Mouse (Mus musculus) limb, embryonic 15.5 days (tissue): Measurements from ENCODE around the gene Ap1m2. TPM values are rescaled to one million over a fixed set of nuclear protein-coding genes. Genes with fewer than 3 reads are reported as not detected.

Source experiments
- ATAC-seq: fragments of 200-750 bp; cut with Nextera tagmentation; 2 replicates; pipeline ENCODE4 v1.8.0; 2017; ENCODE audit warnings: low read depth, moderate TSS enrichment; ENCODE audit not compliant: insufficient number of reproducible peaks, low FRiP score, low TSS enrichment
- H3K27ac ChIP-seq: fragments of 300-500 bp; sonication (generic); 2 replicates; pipeline ENCODE4 v1.5.1; 2015; ENCODE audit warnings: moderate library complexity, mild to moderate bottlenecking, inconsistent platforms
- H3K27me3 ChIP-seq: fragments of 300-500 bp; sonication (generic); 2 replicates; pipeline ENCODE4 v1.6.1; 2015; ENCODE audit warnings: inconsistent platforms
- H3K36me3 ChIP-seq: fragments of 300-500 bp; sonication (generic); 2 replicates; pipeline ENCODE4 v1.6.1; 2015; ENCODE audit warnings: inconsistent platforms
- H3K4me1 ChIP-seq: fragments of 300-500 bp; sonication (generic); 2 replicates; pipeline ENCODE4 v1.6.1; 2015; ENCODE audit warnings: inconsistent platforms
- H3K4me2 ChIP-seq: fragments of 300-500 bp; sonication (generic); 2 replicates; pipeline ENCODE4 v1.6.1; 2015; ENCODE audit warnings: mild to moderate bottlenecking, inconsistent platforms
- H3K4me3 ChIP-seq: fragments of 300-500 bp; sonication (generic); 2 replicates; pipeline ENCODE4 v1.5.1; 2015; ENCODE audit warnings: mild to moderate bottlenecking, inconsistent platforms
- H3K9ac ChIP-seq: fragments of 300-500 bp; sonication (generic); 2 replicates; pipeline ENCODE4 v1.6.1; 2015; ENCODE audit warnings: inconsistent platforms
- H3K9me3 ChIP-seq: fragments of 300-500 bp; sonication (generic); 2 replicates; pipeline ENCODE4 v1.6.1; 2016; ENCODE audit warnings: inconsistent platforms
- WGBS: fragments of 180-500 bp; shearing (Covaris S2); methylation state at CpG from one replicate; pipeline ENCODE4 v1.1.7; 2015; 5-methylcytosine and 5-hydroxymethylcytosine counted together
- polyA plus RNA-seq: library from polyadenylated mRNA; unstranded; fragments of >200 nt; fragmentation: Nextera tagmentation; extraction: Ambion mirVana; gene quantifications from 2 replicates; pipeline ENCODE4 v1.2.1, GENCODE M21; 2015

Ap1m2 gene
- polyA plus RNA-seq, 1 experiment from 2014 or later = 42.3 TPM

GRCm38 (mm10) chr9:21322211-21322916 lies 10.2 kb upstream of the Ap1m2 start:
- ATAC-seq = no peak
- Histone ChIP-seq H3K4me3 (peak overlapping the region; percentile 71), H3K9me3 (no peaks in the 10 kb centered on the region), H3K27ac (peak overlapping the region; percentile 19), H3K36me3 (peaks cover 4% of the 10 kb centered on the region; the same call in 1 of the 2 replicates), H3K9ac (no peak overlapping the region), H3K4me1 (peaks cover 22% of the 10 kb centered on the region), H3K4me2 (peak overlapping the region; percentile 83), H3K27me3 (no peaks in the 10 kb centered on the region)
- WGBS = 64% methylated on average over 19 of the region's 19 CpGs

- H3K36me3 ChIP-seq = peaks cover 2% of the 10 kb centered on the region; the same call in 1 of the 2 replicates
- H3K9ac ChIP-seq = peak overlapping the region; percentile 67; the same call in 1 of the 2 replicates
- H3K27me3 ChIP-seq = no peaks in the 10 kb centered on the region
- WGBS = 13% methylated on average over 6 of the region's 6 CpGs
- ATAC-seq = no peak
- H3K4me1 ChIP-seq = peaks cover 22% of the 10 kb centered on the region
- peak overlapping the region; percentile 71 for H3K4me3 ChIP-seq
- no peaks in the 10 kb centered on the region for H3K9me3 ChIP-seq
- peak overlapping the region; percentile 19; the same call in 1 of the 2 replicates for H3K27ac ChIP-seq
- H3K4me2 ChIP-seq = peak overlapping the region; percentile 83
Observed at GRCm38 (mm10) chr9:21321513-21321835, 9.3 kb upstream of the Ap1m2 start.

GRCm38 (mm10) chr9:21320619-21321512 lies 8.7 kb upstream of the Ap1m2 start, which contains the start of gene Slc44a2:
TSS of gene Slc44a2 (plus strand) at chr9:21320698.
- Histone ChIP-seq H3K27me3 (no peaks in the 10 kb centered on the region), H3K4me3 (peak within 1 kb of the TSS; percentile 71), H3K4me1 (peaks cover 22% of the 10 kb centered on the region), H3K9ac (peak within 1 kb of the TSS; percentile 67), H3K27ac (peak within 1 kb of the TSS; percentile 64), H3K4me2 (peak within 1 kb of the TSS; percentile 83), H3K36me3 (no peaks in the 10 kb centered on the region), H3K9me3 (no peaks in the 10 kb centered on the region)
- ATAC-seq = peak; percentile 90
- WGBS = 1% methylated on average over 52 of the region's 52 CpGs

- 16% methylated on average over 4 of the region's 4 CpGs for WGBS
- peak overlapping the region; percentile 71 for H3K4me3 ChIP-seq
- ATAC-seq = peak; percentile 53; the same call in 1 of the 2 replicates
- peak overlapping the region; percentile 67; the same call in 1 of the 2 replicates for H3K9ac ChIP-seq
- no peaks in the 10 kb centered on the region for H3K9me3 ChIP-seq
- 0 out of 2 replicates have a peak overlapping the region, but pooled peaks have one; percentile 64 for H3K27ac ChIP-seq
- H3K4me1 ChIP-seq = peaks cover 26% of the 10 kb centered on the region
- peak overlapping the region; percentile 83 for H3K4me2 ChIP-seq
- H3K27me3 ChIP-seq = no peaks in the 10 kb centered on the region
- H3K36me3 ChIP-seq = no peaks in the 10 kb centered on the region
Observed at GRCm38 (mm10) chr9:21320280-21320618, 8.1 kb upstream of the Ap1m2 start.

- no peaks in the 10 kb centered on the region for H3K36me3 ChIP-seq
- no peak overlapping the region for H3K4me2 ChIP-seq
- WGBS = 89% methylated on average over 4 of the region's 4 CpGs
- H3K9ac ChIP-seq = no peak overlapping the region
- H3K4me3 ChIP-seq = no peak overlapping the region
- H3K27ac ChIP-seq = no peak overlapping the region
- H3K27me3 ChIP-seq = no peaks in the 10 kb centered on the region
- H3K9me3 ChIP-seq = no peaks in the 10 kb centered on the region
- no peak for ATAC-seq
- peaks cover 33% of the 10 kb centered on the region for H3K4me1 ChIP-seq
Observed at GRCm38 (mm10) chr9:21319503-21319902, 7.4 kb upstream of the Ap1m2 start.

- H3K4me1 ChIP-seq = peaks cover 30% of the 10 kb centered on the region
- no peak for ATAC-seq
- no peaks in the 10 kb centered on the region for H3K36me3 ChIP-seq
- no peaks in the 10 kb centered on the region for H3K9me3 ChIP-seq
- no peak overlapping the region for H3K27ac ChIP-seq
- H3K27me3 ChIP-seq = no peaks in the 10 kb centered on the region
- H3K4me2 ChIP-seq = no peak overlapping the region
- WGBS = 92% methylated on average over 6 of the region's 6 CpGs
- H3K4me3 ChIP-seq = no peak overlapping the region
- no peak overlapping the region for H3K9ac ChIP-seq
Observed at GRCm38 (mm10) chr9:21318792-21319191, 6.7 kb upstream of the Ap1m2 start.

GRCm38 (mm10) chr9:21316696-21317095 lies 4.6 kb upstream of the Ap1m2 start:
- H3K36me3 ChIP-seq = no peaks in the 10 kb centered on the region
- ATAC-seq = no peak
- 69% methylated on average over 7 of the region's 7 CpGs for WGBS
- H3K4me2 ChIP-seq = no peak overlapping the region
- no peaks in the 10 kb centered on the region for H3K9me3 ChIP-seq
- H3K27me3 ChIP-seq = peaks cover 11% of the 10 kb centered on the region
- H3K4me3 ChIP-seq = no peak overlapping the region
- H3K4me1 ChIP-seq = peaks cover 32% of the 10 kb centered on the region
- H3K9ac ChIP-seq = no peak overlapping the region
- H3K27ac ChIP-seq = no peak overlapping the region

GRCm38 (mm10) chr9:21315421-21315820 lies 3.3 kb upstream of the Ap1m2 start:
- WGBS = 40% methylated on average over 5 of the region's 5 CpGs
- peaks cover 17% of the 10 kb centered on the region for H3K27me3 ChIP-seq
- H3K4me2 ChIP-seq = no peak overlapping the region
- no peaks in the 10 kb centered on the region for H3K9me3 ChIP-seq
- no peaks in the 10 kb centered on the region for H3K36me3 ChIP-seq
- H3K9ac ChIP-seq = no peak overlapping the region
- H3K4me3 ChIP-seq = no peak overlapping the region
- no peak for ATAC-seq
- peak overlapping the region; percentile 33; the same call in 1 of the 2 replicates for H3K27ac ChIP-seq
- peaks cover 24% of the 10 kb centered on the region for H3K4me1 ChIP-seq

- no peak for ATAC-seq
- Histone ChIP-seq H3K9me3 (no peaks in the 10 kb centered on the region), H3K27ac (no peak overlapping the region), H3K4me1 (peaks cover 20% of the 10 kb centered on the region), H3K27me3 (peaks cover 17% of the 10 kb centered on the region), H3K4me3 (no peak overlapping the region), H3K4me2 (no peak overlapping the region), H3K36me3 (no peaks in the 10 kb centered on the region), H3K9ac (no peak overlapping the region)
- 67% methylated on average over 9 of the region's 9 CpGs for WGBS
Observed at GRCm38 (mm10) chr9:21314367-21315140, 2.4 kb upstream of the Ap1m2 start.

- Histone ChIP-seq H3K27ac (no peak overlapping the region), H3K9me3 (no peaks in the 10 kb centered on the region), H3K9ac (no peak overlapping the region), H3K4me2 (no peak overlapping the region), H3K36me3 (no peaks in the 10 kb centered on the region), H3K4me1 (peaks cover 20% of the 10 kb centered on the region), H3K4me3 (no peak overlapping the region), H3K27me3 (peaks cover 17% of the 10 kb centered on the region)
- 8% methylated on average over 11 of the region's 11 CpGs for WGBS
- ATAC-seq = peak; percentile 28; the same call in 1 of the 2 replicates
Observed at GRCm38 (mm10) chr9:21313394-21313793, 1.3 kb upstream of the Ap1m2 start.

- Histone ChIP-seq H3K27ac (no peak overlapping the region), H3K4me3 (peak overlapping the region; percentile 33), H3K9ac (no peak overlapping the region), H3K36me3 (no peaks in the 10 kb centered on the region), H3K4me2 (peak overlapping the region; percentile 7; the same call in 1 of the 2 replicates), H3K27me3 (peaks cover 17% of the 10 kb centered on the region), H3K9me3 (no peaks in the 10 kb centered on the region), H3K4me1 (peaks cover 20% of the 10 kb centered on the region)
- no peak for ATAC-seq
- WGBS = 26% methylated on average over 7 of the region's 7 CpGs
Observed at GRCm38 (mm10) chr9:21311695-21312094, 442 bp downstream of the Ap1m2 start.
